In the genomic region with DNA sequence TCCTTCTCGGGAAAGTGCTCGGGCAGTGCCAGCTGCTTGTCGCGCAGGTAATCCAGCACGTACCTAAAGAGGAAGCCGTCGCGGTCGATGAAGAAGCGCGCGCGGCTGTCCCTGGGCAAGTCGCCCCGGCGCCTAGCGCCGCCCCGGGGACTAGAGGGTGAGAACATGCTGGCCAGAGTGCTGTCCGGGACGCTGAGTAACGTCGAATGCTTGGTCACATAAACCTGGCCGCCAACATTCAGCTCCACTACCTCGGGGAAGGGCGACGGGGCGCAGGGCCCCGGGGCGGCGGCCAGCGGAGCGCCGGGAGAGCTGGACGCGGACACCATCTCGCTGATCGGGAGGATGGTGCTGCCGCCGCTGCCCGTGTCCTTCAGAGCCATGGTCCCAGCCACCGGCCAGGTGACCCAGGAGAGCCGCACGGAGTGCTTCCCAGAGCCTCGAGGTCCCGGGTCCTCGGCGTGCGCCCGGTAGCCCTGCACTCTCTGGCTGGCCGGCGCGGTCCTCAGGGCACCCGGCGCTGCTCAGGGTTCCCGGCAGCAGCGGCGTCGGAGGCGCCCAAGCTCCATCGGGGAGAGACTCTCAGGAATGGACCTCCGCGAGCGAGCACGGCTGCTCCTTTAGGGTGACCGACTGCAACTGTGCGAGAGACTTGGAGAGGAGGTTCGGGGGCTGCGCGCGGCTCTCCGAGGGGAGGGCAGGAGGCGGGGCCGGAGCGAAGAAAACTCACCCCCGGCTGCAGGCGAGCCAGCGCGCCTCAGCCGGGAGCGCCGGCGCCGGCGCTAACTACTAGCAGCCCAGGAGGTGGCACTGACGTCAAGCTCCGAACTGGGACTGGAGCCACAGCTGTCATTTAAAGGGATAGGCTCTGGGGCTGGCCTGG, we compare ENCODE assay signal across 10 mouse cellular contexts. TPM values are rescaled to one million over a fixed set of nuclear protein-coding genes. Genes with fewer than 3 reads are reported as not detected.
DNase-seq lines count a peak whose midpoint lies in the region; ATAC-seq and TF ChIP-seq lines count a peak whose summit lies in the region.
"Had no signal": no experiment of that assay in that cellular context is flagged by ENCODE, and none has a peak within 500 bp of the region (broad histone marks: within the 10 kb centered on the region; RNA-seq: fewer than 3 reads in every experiment).

A gene (minus strand): TSS at position 761 of the 883 bp plus-strand sequence.

- ATAC-seq in heart, embryonic 16.5 days (replicated peaks; ENCODE audit: extremely low read depth, insufficient read depth, low FRiP score): peak; percentile 91
- peak; percentile 93 for ATAC-seq in neural tube, embryonic 11.5 days (ENCODE audit: insufficient read depth, low FRiP score, low TSS enrichment)

- no peak within 1 kb of the TSS for H3K27ac ChIP-seq in brown adipose tissue, adult 24 weeks (replicated peaks; ENCODE audit: low read depth, low read length)
- peak within 1 kb of the TSS; percentile 70 for H3K27ac ChIP-seq in forebrain, embryonic 10.5 days
- 0 out of 2 replicates have a peak within 1 kb of the TSS, but pooled peaks have one; percentile 46 for H3K27ac ChIP-seq in heart, embryonic 16.5 days (ENCODE audit: low read length)
- no peak within 1 kb of the TSS for H3K27ac ChIP-seq in liver, adult 2 months (replicated peaks; ENCODE audit: insufficient read depth, low read depth, low read length)
- H3K27ac ChIP-seq in neural tube, embryonic 11.5 days (ENCODE audit: low read depth, low read length): no peak within 1 kb of the TSS; the same call in 1 of the 2 replicates

- H3K9me3 ChIP-seq in forebrain, embryonic 10.5 days: no peaks in the 10 kb centered on the region
- no peaks in the 10 kb centered on the region for H3K9me3 ChIP-seq in heart, embryonic 16.5 days (replicated peaks; ENCODE audit: control insufficient read depth, low read length)
- H3K9me3 ChIP-seq in neural tube, embryonic 11.5 days (ENCODE audit: control insufficient read depth, low read length): no peaks in the 10 kb centered on the region

- H3K4me3 ChIP-seq in brown adipose tissue, adult 24 weeks (ENCODE audit: insufficient read depth, low read depth, low read length): peak within 1 kb of the TSS; percentile 43
- H3K4me3 ChIP-seq in forebrain, embryonic 10.5 days: peak within 1 kb of the TSS; percentile 63
- H3K4me3 ChIP-seq in heart, embryonic 16.5 days (ENCODE audit: low read length): peak within 1 kb of the TSS; percentile 63
- H3K4me3 ChIP-seq in liver, adult 2 months (ENCODE audit: insufficient read depth, low read depth, low read length): no peak within 1 kb of the TSS
- peak within 1 kb of the TSS; percentile 58 for H3K4me3 ChIP-seq in neural tube, embryonic 11.5 days (ENCODE audit: low read depth, low read length)

- no peak for TF ChIP-seq CTCF in liver, adult 2 months (IDR thresholded peaks at IDR 0.05; ENCODE audit: low read depth, low read length)

- peaks cover 53% of the 10 kb centered on the region for H3K27me3 ChIP-seq in forebrain, embryonic 10.5 days (ENCODE audit: poor library complexity, severe bottlenecking)
- H3K27me3 ChIP-seq in heart, embryonic 16.5 days (ENCODE audit: control insufficient read depth, insufficient read depth, low read length): peaks cover 15% of the 10 kb centered on the region
- H3K27me3 ChIP-seq in liver, adult 2 months (ENCODE audit: control insufficient read depth, insufficient read depth, low read length): peaks cover 13% of the 10 kb centered on the region; the same call in 1 of the 2 replicates
- peaks cover 11% of the 10 kb centered on the region; the same call in 1 of the 2 replicates for H3K27me3 ChIP-seq in neural tube, embryonic 11.5 days (ENCODE audit: control insufficient read depth, insufficient read depth, low read length)
- H3K27me3 ChIP-seq: CH12.LX had no signal

- H3K4me2 ChIP-seq in heart, embryonic 16.5 days (ENCODE audit: low read depth, low read length): peak within 1 kb of the TSS; percentile 70
- H3K4me2 ChIP-seq in neural tube, embryonic 11.5 days (ENCODE audit: low read depth): peak within 1 kb of the TSS; percentile 87

- H3K79me2 ChIP-seq in liver, adult 2 months (ENCODE audit: control insufficient read depth, insufficient read depth, low read length): no peaks in the 10 kb centered on the region

- H3K4me1 ChIP-seq in brown adipose tissue, adult 24 weeks (ENCODE audit: control insufficient read depth, insufficient read depth, insufficient read length, low read length): no peaks in the 10 kb centered on the region
- H3K4me1 ChIP-seq in forebrain, embryonic 10.5 days: peaks cover 21% of the 10 kb centered on the region
- H3K4me1 ChIP-seq in heart, embryonic 16.5 days (ENCODE audit: control insufficient read depth, insufficient read depth, low read length): peaks cover 2% of the 10 kb centered on the region
- no peaks in the 10 kb centered on the region for H3K4me1 ChIP-seq in liver, adult 2 months (ENCODE audit: control insufficient read depth, insufficient read depth, low read length)
- no peaks in the 10 kb centered on the region for H3K4me1 ChIP-seq in neural tube, embryonic 11.5 days (ENCODE audit: control insufficient read depth, insufficient read depth, low read length)

- H3K36me3 ChIP-seq in forebrain, embryonic 10.5 days (replicated peaks): no peaks in the 10 kb centered on the region
- no peaks in the 10 kb centered on the region for H3K36me3 ChIP-seq in heart, embryonic 16.5 days (ENCODE audit: control insufficient read depth, insufficient read depth)
- H3K36me3 ChIP-seq in liver, adult 2 months (ENCODE audit: control insufficient read depth, insufficient read depth, low read length): no peaks in the 10 kb centered on the region
- no peaks in the 10 kb centered on the region for H3K36me3 ChIP-seq in neural tube, embryonic 11.5 days (ENCODE audit: control insufficient read depth, insufficient read depth, low read length)

- under 1% methylated on average over 87 of the region's 87 CpGs for WGBS in forebrain, embryonic 10.5 days
- WGBS in heart, embryonic 16.5 days: under 1% methylated on average over 84 of the region's 87 CpGs
- WGBS in liver, adult 2 months: 2% methylated on average over 87 of the region's 87 CpGs
- WGBS in neural tube, embryonic 11.5 days: under 1% methylated on average over 82 of the region's 87 CpGs

- TF ChIP-seq POLR2A in liver, adult 2 months (IDR thresholded peaks at IDR 0.05; ENCODE audit: extremely low read depth, insufficient read depth, low read length): no peak

- peak within 1 kb of the TSS; percentile 71 for H3K9ac ChIP-seq in heart, embryonic 16.5 days (ENCODE audit: low read length)
- no peak within 1 kb of the TSS for H3K9ac ChIP-seq in liver, adult 2 months (ENCODE audit: low read depth, low read length)
- peak within 1 kb of the TSS; percentile 47 for H3K9ac ChIP-seq in neural tube, embryonic 11.5 days (ENCODE audit: low read length)

- DNase-seq in 3134 (ENCODE audit: extremely low read depth, insufficient read length, low spot score): peak; percentile 8
- DNase-seq in forebrain, embryonic 10.5 days (ENCODE audit: extremely low spot score, low spot score): peak; percentile 72
- DNase-seq in kidney, postnatal 25 days: peak; percentile 35 to 62
- peak; percentile 2 for DNase-seq in liver, adult 2 months (ENCODE audit: extremely low read depth, low read depth, low spot score)
- peak; percentile 85 for DNase-seq in neural tube, embryonic 11.5 days (ENCODE audit: low spot score)
- peak; percentile 4 for DNase-seq in urinary bladder, postnatal 25 days (ENCODE audit: low spot score)

RNA-seq across cellular contexts. Expression of the gene that starts here (rescaled TPM):
- not detected in 2 replicates for polyA plus RNA-seq in brown adipose tissue, adult 24 weeks (2012; ENCODE audit: insufficient read depth, insufficient read length, missing spikeins)
- 0.30 and 0.68 TPM in 2 replicates for polyA plus RNA-seq in forebrain, embryonic 10.5 days (2016; fragmentation: Nextera tagmentation; extraction: Ambion mirVana)
- polyA plus RNA-seq in heart, embryonic 16.5 days (2015; fragmentation: Nextera tagmentation; extraction: Ambion mirVana): 1.1 and 1.3 TPM in 2 replicates
- total RNA-seq in liver, adult 2 months (2014; rRNA removed): 0.07 TPM in 1 of 2 replicates, not detected in the other
- polyA plus RNA-seq in liver, adult 2 months (2012; rRNA removed): not detected in 2 replicates
- polyA plus RNA-seq in neural tube, embryonic 11.5 days (2014; fragmentation: Nextera tagmentation; extraction: Ambion mirVana): 1.8 and 2.6 TPM in 2 replicates
- total RNA-seq: CH12.LX; neutrophil, adult 5-6 weeks had no signal

Comparison
In these comparisons a context has a peak if more than half of its experiments do, and no peak if none do; other contexts are left out.
1. Peak in DNase-seq, H3K4me3 ChIP-seq and H3K27ac ChIP-seq in forebrain, embryonic 10.5 days; RNA of the gene not detected or under 1 TPM.
2. Peak in DNase-seq in liver, adult 2 months; RNA of the gene not detected or under 1 TPM.
3. DNase-seq: peak in every context shown above with its lines; median percentile 85 in neural tube, embryonic 11.5 days; 72 in forebrain, embryonic 10.5 days; 48 in kidney, postnatal 25 days; 8 in 3134; 4 in urinary bladder, postnatal 25 days; 2 in liver, adult 2 months.